Mouse (Mus musculus) cerebellum, adult 2 months (tissue): ENCODE data around the gene Cc2d2a.

ENCODE experiments used
- CTCF ChIP-seq: fragments of 200-500 bp; IDR thresholded peaks from 2 replicates; pipeline ENCODE4 v1.5.1; 2011; ENCODE audit warnings: low read depth, mild to moderate bottlenecking, control low read depth, low read length, moderate library complexity, borderline replicate concordance; ENCODE audit not compliant: insufficient read depth
- POLR2A ChIP-seq: fragments of 200-500 bp; IDR thresholded peaks from 2 replicates; pipeline ENCODE4 v1.6.1; 2011; ENCODE audit warnings: low read length, control low read depth, borderline replicate concordance; ENCODE audit not compliant: insufficient read depth

GRCm38 (mm10) chr5:43728375-43729165 is 66.4 kb downstream of the Cc2d2a start:
- no peak for TF ChIP-seq CTCF
- no peak for TF ChIP-seq POLR2A
